Mouse (Mus musculus) ES-Bruce4 (cell line): Measurements from ENCODE around the gene Ift27.

ENCODE experiments used
- CTCF ChIP-seq: IDR thresholded peaks from one replicate; pipeline ENCODE4 v1.8.1; 2011; ENCODE audit warnings: low read depth, low read length
- EP300 ChIP-seq: IDR thresholded peaks from 2 replicates; pipeline ENCODE4 v1.6.1; 2011; ENCODE audit warnings: low read depth, low read length; ENCODE audit not compliant: insufficient read depth

DNA sequence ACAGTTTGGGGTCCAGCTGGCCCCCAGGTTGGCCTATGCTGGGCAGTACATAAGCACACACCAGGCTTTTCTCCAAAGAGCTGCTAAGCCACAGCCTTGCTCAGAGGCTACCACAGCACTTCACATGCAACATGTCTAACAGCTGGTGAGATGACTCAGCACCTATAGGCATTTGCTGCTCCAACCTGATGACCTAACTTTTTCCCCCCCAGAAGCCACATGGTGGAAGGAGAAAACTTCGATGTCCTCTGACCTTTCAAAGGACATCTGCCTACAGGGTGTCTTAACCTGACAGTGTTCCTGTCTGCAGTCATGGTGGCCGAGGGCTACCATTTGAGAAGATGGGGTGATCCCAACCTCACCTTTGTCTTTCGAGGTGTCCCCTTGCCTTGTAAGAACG lies 11.7 kb upstream of the Ift27 start:
- TF ChIP-seq CTCF, result no peak
- TF ChIP-seq EP300, result no peak
